Mouse (Mus musculus) midbrain, embryonic 16.5 days (tissue): ENCODE results near the gene Gm17545. TPM values are rescaled to one million over a fixed set of nuclear protein-coding genes. Genes with fewer than 3 reads are reported as not detected.

Experiments used
- ATAC-seq: fragments of 200-750 bp; cut with Nextera tagmentation; 2 replicates; pipeline ENCODE4 v1.8.0; 2017; ENCODE audit warnings: moderate TSS enrichment
- H3K27ac ChIP-seq: fragments of 300-500 bp; sonication (generic); 2 replicates; pipeline ENCODE4 v1.5.1; 2014; ENCODE audit warnings: mild to moderate bottlenecking, low read length, mixed read lengths
- H3K27me3 ChIP-seq: fragments of 300-500 bp; sonication (generic); 2 replicates; pipeline ENCODE4 v1.6.1; 2014; ENCODE audit warnings: low read depth, low read length, mixed read lengths; ENCODE audit not compliant: control insufficient read depth, insufficient read depth
- H3K36me3 ChIP-seq: fragments of 300-500 bp; sonication (generic); 2 replicates; pipeline ENCODE4 v1.6.1; 2014; ENCODE audit warnings: mild to moderate bottlenecking, low read length, moderate library complexity, mixed read lengths; ENCODE audit not compliant: control insufficient read depth, insufficient read depth
- H3K4me1 ChIP-seq: fragments of 300-500 bp; sonication (generic); 2 replicates; pipeline ENCODE4 v1.6.1; 2014; ENCODE audit warnings: mild to moderate bottlenecking, low read length, mixed read lengths; ENCODE audit not compliant: control insufficient read depth, insufficient read depth
- H3K4me2 ChIP-seq: fragments of 300-500 bp; sonication (generic); 2 replicates; pipeline ENCODE4 v1.6.1; 2014; ENCODE audit warnings: mild to moderate bottlenecking, low read length, mixed read lengths
- H3K4me3 ChIP-seq: fragments of 300-500 bp; sonication (generic); 2 replicates; pipeline ENCODE4 v1.5.1; 2014; ENCODE audit warnings: low read depth, mild to moderate bottlenecking, low read length, moderate library complexity, mixed read lengths
- H3K9ac ChIP-seq: fragments of 300-500 bp; sonication (generic); 2 replicates; pipeline ENCODE4 v1.6.1; 2014; ENCODE audit warnings: low read depth, low read length, mixed read lengths
- H3K9me3 ChIP-seq: fragments of 300-500 bp; sonication (generic); replicated peaks from 2 replicates; pipeline ENCODE4 v1.6.1; 2014; ENCODE audit warnings: mild to moderate bottlenecking, low read length, mixed read lengths; ENCODE audit not compliant: control insufficient read depth, poor library complexity, severe bottlenecking
- WGBS: fragments of 180-500 bp; shearing (Covaris S2); extraction: QIAGEN DNeasy Blood & Tissue Kit; methylation state at CpG from one replicate; pipeline ENCODE4 v1.1.7; 2014; 5-methylcytosine and 5-hydroxymethylcytosine counted together
- polyA plus RNA-seq: library from polyadenylated mRNA; unstranded; fragments of >200 nt; fragmentation: Nextera tagmentation; extraction: Ambion mirVana; gene quantifications from 2 replicates; pipeline ENCODE4 v1.2.1, GENCODE M21; 2015

Gm17545 gene
- polyA plus RNA-seq, 1 experiment from 2014 or later: not detected

GRCm38 (mm10) chr9:22420491-22420890 is 33.6 kb upstream of the Gm17545 start:
- Histone ChIP-seq H3K4me2 (no peak overlapping the region), H3K4me3 (no peak overlapping the region), H3K36me3 (0 out of 2 replicates have a peak, but pooled peaks cover 3% of the 10 kb centered on the region), H3K27me3 (no peaks in the 10 kb centered on the region), H3K9ac (no peak overlapping the region), H3K9me3 (no peaks in the 10 kb centered on the region), H3K27ac (no peak overlapping the region), H3K4me1 (no peaks in the 10 kb centered on the region)
- ATAC-seq: no peak
- WGBS: 27% methylated on average over 7 of the region's 7 CpGs

- H3K4me3 ChIP-seq: no peak overlapping the region
- H3K9me3 ChIP-seq: no peaks in the 10 kb centered on the region
- ATAC-seq: no peak
- H3K4me2 ChIP-seq: no peak overlapping the region
- no peak overlapping the region for H3K9ac ChIP-seq
- H3K4me1 ChIP-seq: no peaks in the 10 kb centered on the region
- whole genome bisulfite sequencing: 58% methylated on average over 1 of the region's 1 CpGs
- H3K27ac ChIP-seq: no peak overlapping the region
- H3K36me3 ChIP-seq: 0 out of 2 replicates have a peak, but pooled peaks cover 3% of the 10 kb centered on the region
- H3K27me3 ChIP-seq: no peaks in the 10 kb centered on the region
These were observed 31.5 kb upstream of the Gm17545 start for GRCm38 (mm10) chr9:22422559-22422958.

GRCm38 (mm10) chr9:22423507-22423906 is 30.6 kb upstream of the Gm17545 start:
- 0 out of 2 replicates have a peak, but pooled peaks cover 3% of the 10 kb centered on the region for H3K36me3 ChIP-seq
- no peak overlapping the region for H3K27ac ChIP-seq
- no peak overlapping the region for H3K9ac ChIP-seq
- 86% methylated on average over 1 of the region's 1 CpGs for WGBS
- no peaks in the 10 kb centered on the region for H3K9me3 ChIP-seq
- no peak overlapping the region for H3K4me2 ChIP-seq
- no peak overlapping the region for H3K4me3 ChIP-seq
- H3K27me3 ChIP-seq: no peaks in the 10 kb centered on the region
- no peaks in the 10 kb centered on the region for H3K4me1 ChIP-seq
- no peak for ATAC-seq

- no peaks in the 10 kb centered on the region for H3K4me1 ChIP-seq
- 85% methylated on average over 10 of the region's 10 CpGs for WGBS
- H3K4me2 ChIP-seq: no peak overlapping the region
- 0 out of 2 replicates have a peak, but pooled peaks cover 3% of the 10 kb centered on the region for H3K36me3 ChIP-seq
- H3K27me3 ChIP-seq: no peaks in the 10 kb centered on the region
- H3K9ac ChIP-seq: no peak overlapping the region
- no peaks in the 10 kb centered on the region for H3K9me3 ChIP-seq
- no peak overlapping the region for H3K4me3 ChIP-seq
- no peak for ATAC-seq
- no peak overlapping the region for H3K27ac ChIP-seq
These were observed 29.9 kb upstream of the Gm17545 start for GRCm38 (mm10) chr9:22424196-22424595.

GRCm38 (mm10) chr9:22424719-22425118 is 29.4 kb upstream of the Gm17545 start:
- 92% methylated on average over 4 of the region's 4 CpGs for WGBS
- H3K27ac ChIP-seq: no peak overlapping the region
- no peaks in the 10 kb centered on the region for H3K9me3 ChIP-seq
- 0 out of 2 replicates have a peak, but pooled peaks cover 3% of the 10 kb centered on the region for H3K36me3 ChIP-seq
- H3K4me3 ChIP-seq: no peak overlapping the region
- H3K9ac ChIP-seq: no peak overlapping the region
- no peaks in the 10 kb centered on the region for H3K27me3 ChIP-seq
- H3K4me2 ChIP-seq: no peak overlapping the region
- peaks cover 2% of the 10 kb centered on the region; the same call in 1 of the 2 replicates for H3K4me1 ChIP-seq
- ATAC-seq: no peak

- H3K4me2 ChIP-seq: no peak overlapping the region
- H3K36me3 ChIP-seq: 0 out of 2 replicates have a peak, but pooled peaks cover 3% of the 10 kb centered on the region
- no peak for ATAC-seq
- H3K9ac ChIP-seq: no peak overlapping the region
- WGBS: 32% methylated on average over 2 of the region's 4 CpGs
- no peak overlapping the region for H3K4me3 ChIP-seq
- H3K27me3 ChIP-seq: no peaks in the 10 kb centered on the region
- no peaks in the 10 kb centered on the region for H3K9me3 ChIP-seq
- no peak overlapping the region for H3K27ac ChIP-seq
- peaks cover 5% of the 10 kb centered on the region; the same call in 1 of the 2 replicates for H3K4me1 ChIP-seq
These were observed 25.9 kb upstream of the Gm17545 start for GRCm38 (mm10) chr9:22428028-22428665.

GRCm38 (mm10) chr9:22428666-22429410 is 25.3 kb upstream of the Gm17545 start:
- no peak overlapping the region for H3K27ac ChIP-seq
- H3K4me3 ChIP-seq: no peak overlapping the region
- H3K9ac ChIP-seq: no peak overlapping the region
- no peaks in the 10 kb centered on the region for H3K27me3 ChIP-seq
- H3K4me2 ChIP-seq: no peak overlapping the region
- no peak for ATAC-seq
- 83% methylated on average over 14 of the region's 14 CpGs for WGBS
- 0 out of 2 replicates have a peak, but pooled peaks cover 3% of the 10 kb centered on the region for H3K36me3 ChIP-seq
- H3K9me3 ChIP-seq: no peaks in the 10 kb centered on the region
- H3K4me1 ChIP-seq: peaks cover 5% of the 10 kb centered on the region; the same call in 1 of the 2 replicates

GRCm38 (mm10) chr9:22429533-22430241 is 24.4 kb upstream of the Gm17545 start:
- 43% methylated on average over 15 of the region's 15 CpGs for WGBS
- H3K9ac ChIP-seq: no peak overlapping the region
- no peak for ATAC-seq
- peaks cover 5% of the 10 kb centered on the region; the same call in 1 of the 2 replicates for H3K4me1 ChIP-seq
- H3K4me2 ChIP-seq: no peak overlapping the region
- no peaks in the 10 kb centered on the region for H3K27me3 ChIP-seq
- H3K4me3 ChIP-seq: no peak overlapping the region
- H3K36me3 ChIP-seq: no peaks in the 10 kb centered on the region
- H3K27ac ChIP-seq: no peak overlapping the region
- no peaks in the 10 kb centered on the region for H3K9me3 ChIP-seq
